Mouse (Mus musculus) kidney, adult 2 months (tissue): ENCODE results near the gene Gm10491. TPM values are rescaled to one million over a fixed set of nuclear protein-coding genes. Genes with fewer than 3 reads are reported as not detected.

Experiments
- DNase-seq: peaks from one replicate; pipeline ENCODE4 v3.0.0; 2021
- H3K27ac ChIP-seq: fragments of 200-500 bp; 2 replicates; pipeline ENCODE4 v1.5.1; 2012; ENCODE audit warnings: low read depth, low read length, control low read depth, inconsistent platforms; ENCODE audit not compliant: insufficient read depth
- H3K27me3 ChIP-seq: fragments of 200-500 bp; replicated peaks from 2 replicates; pipeline ENCODE4 v1.6.1; 2012; ENCODE audit warnings: mild to moderate bottlenecking, moderate library complexity, low read length, inconsistent platforms; ENCODE audit not compliant: control insufficient read depth, insufficient read depth
- H3K36me3 ChIP-seq: fragments of 200-500 bp; 2 replicates; pipeline ENCODE4 v1.6.1; 2012; ENCODE audit warnings: mild to moderate bottlenecking, moderate library complexity, low read length, inconsistent platforms; ENCODE audit not compliant: control insufficient read depth, insufficient read depth
- H3K4me1 ChIP-seq: fragments of 200-500 bp; 2 replicates; pipeline ENCODE4 v1.6.1; 2011; ENCODE audit warnings: low read length; ENCODE audit not compliant: control insufficient read depth, insufficient read depth
- H3K4me3 ChIP-seq: fragments of 200-500 bp; 2 replicates; pipeline ENCODE4 v1.5.1; 2011; ENCODE audit warnings: mild to moderate bottlenecking, low read depth, low read length, control low read depth; ENCODE audit not compliant: insufficient read depth
- CTCF ChIP-seq: fragments of 200-500 bp; conservative IDR thresholded peaks from 2 replicates; pipeline ENCODE4 v1.5.1; 2011; ENCODE audit warnings: low read depth, mild to moderate bottlenecking, control low read depth, low read length, moderate library complexity, mixed read lengths; ENCODE audit not compliant: insufficient read depth, insufficient read length
- POLR2A ChIP-seq: fragments of 200-500 bp; IDR thresholded peaks from one replicate; pipeline ENCODE4 v1.6.1; 2011; ENCODE audit warnings: low read depth, low read length, control low read depth
- WGBS: fragments of 180-500 bp; shearing (Covaris S2); methylation state at CpG from one replicate; pipeline ENCODE4 v1.1.7; 2018; 5-methylcytosine and 5-hydroxymethylcytosine counted together
- polyA plus RNA-seq: library from polyadenylated mRNA; depleted of rRNA; stranded (reverse); fragments of >200 nt; gene quantifications from 2 replicates; pipeline ENCODE4 v1.2.3, GENCODE M21; 2012

The Gm10491 gene
- polyA plus RNA-seq, 1 experiment: not detected

DNA sequence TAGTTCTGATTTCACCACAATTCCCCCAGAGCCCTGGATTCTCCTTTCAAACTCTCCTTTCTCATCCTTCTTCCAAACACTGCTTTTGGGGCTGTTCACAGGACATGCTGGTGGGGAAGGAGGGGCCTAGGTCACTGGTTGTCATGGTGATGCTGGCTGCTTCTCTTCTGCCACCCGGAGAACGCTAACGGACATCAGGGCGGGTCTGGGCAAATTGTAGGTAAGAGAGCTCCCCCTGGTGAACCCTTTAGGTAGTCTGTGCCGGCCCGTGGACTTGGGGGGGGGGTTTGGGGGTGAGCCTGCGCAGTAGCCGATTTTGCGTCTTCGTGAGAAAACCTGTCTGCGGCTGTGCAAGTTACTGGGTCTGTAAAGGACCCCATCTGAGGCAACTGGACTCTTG is 27.8 kb downstream of the Gm10491 start:
- H3K27ac ChIP-seq: no peak overlapping the region
- H3K27me3 ChIP-seq: no peaks in the 10 kb centered on the region
- DNase-seq: peak; percentile 77
- WGBS: 3% methylated on average over 11 of the region's 11 CpGs
- TF ChIP-seq CTCF (peak; percentile 51), POLR2A (no peak)
- no peaks in the 10 kb centered on the region for H3K36me3 ChIP-seq
- no peak overlapping the region for H3K4me3 ChIP-seq
- H3K4me1 ChIP-seq: no peaks in the 10 kb centered on the region

DNA sequence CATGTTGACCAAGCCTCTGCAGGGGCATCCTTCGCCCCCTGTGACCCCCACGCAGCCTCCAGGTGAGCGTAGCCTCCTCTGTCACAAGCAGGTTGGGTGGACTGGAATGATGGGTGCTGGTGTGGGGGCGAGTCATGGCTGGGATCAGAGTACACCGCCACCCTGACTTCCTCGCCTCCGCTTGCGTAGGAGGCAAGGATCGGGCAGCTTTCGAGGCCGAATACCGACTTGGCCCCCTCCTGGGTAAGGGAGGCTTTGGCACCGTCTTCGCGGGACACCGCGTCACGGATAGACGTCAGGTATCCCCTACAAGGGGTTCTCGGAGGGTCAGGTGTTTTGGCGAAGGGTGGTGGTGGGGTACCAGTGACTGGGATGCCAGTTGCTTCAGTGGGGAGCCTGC is 29.1 kb downstream of the Gm10491 start:
- Histone ChIP-seq H3K4me3 (peak overlapping the region; percentile 73), H3K27ac (no peak overlapping the region), H3K36me3 (no peaks in the 10 kb centered on the region), H3K4me1 (no peaks in the 10 kb centered on the region), H3K27me3 (no peaks in the 10 kb centered on the region)
- no peak for DNase-seq
- WGBS: under 1% methylated on average over 21 of the region's 21 CpGs
- TF ChIP-seq CTCF (no peak), POLR2A (no peak)

DNA sequence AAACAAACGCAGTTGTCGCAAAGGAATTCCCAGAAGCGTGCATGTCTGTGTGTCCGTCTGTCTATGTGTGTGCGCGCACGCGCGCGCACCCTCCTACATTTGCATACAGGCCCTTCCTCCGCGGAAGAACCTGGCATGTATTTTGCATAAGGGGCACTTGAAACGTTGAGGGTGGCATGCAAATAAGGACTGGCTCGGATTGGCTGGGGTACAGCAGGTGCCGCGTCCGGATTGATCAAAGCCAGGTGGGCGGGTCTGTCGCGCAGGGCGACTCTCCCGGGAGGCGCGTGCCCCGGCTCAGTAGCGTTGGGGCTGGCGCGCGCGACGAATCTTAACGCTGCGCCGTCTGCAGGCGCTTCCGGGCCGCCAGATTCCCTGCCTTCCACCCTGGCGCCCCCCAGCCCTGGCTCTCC is 29.6 kb downstream of the Gm10491 start, which contains the start of gene Pim2:
Gene Pim2 (plus strand): TSS at position 256 of the 413 bp plus-strand sequence.
- TF ChIP-seq POLR2A (no peak), CTCF (no peak)
- Histone ChIP-seq H3K4me1 (no peaks in the 10 kb centered on the region), H3K27ac (peak within 1 kb of the TSS; percentile 16; the same call in 1 of the 2 replicates), H3K36me3 (no peaks in the 10 kb centered on the region), H3K27me3 (no peaks in the 10 kb centered on the region), H3K4me3 (peak within 1 kb of the TSS; percentile 73)
- WGBS: 4% methylated on average over 28 of the region's 38 CpGs
- peak; percentile 93 for DNase-seq

DNA sequence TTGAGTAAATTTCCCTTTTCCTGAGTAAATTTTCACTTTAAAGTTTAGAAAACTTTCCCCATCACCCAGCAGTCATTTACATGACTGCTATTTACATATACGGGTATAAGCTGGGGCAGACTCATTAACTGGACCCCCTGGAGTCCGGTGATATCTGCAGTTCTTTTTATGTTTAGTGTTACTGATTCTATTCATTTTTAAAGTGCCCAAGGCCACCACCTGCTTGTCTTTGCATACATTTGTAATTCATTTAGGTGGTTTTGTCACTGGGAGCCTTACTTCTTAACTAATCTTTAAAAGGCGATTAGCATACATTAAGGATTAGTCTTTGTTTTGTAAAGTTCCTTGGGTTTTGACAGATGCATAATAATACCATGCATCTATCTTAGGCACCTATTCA is 37.8 kb downstream of the Gm10491 start:
- no peak for DNase-seq
- Histone ChIP-seq H3K4me1 (no peaks in the 10 kb centered on the region), H3K4me3 (no peak overlapping the region), H3K27me3 (no peaks in the 10 kb centered on the region), H3K36me3 (no peaks in the 10 kb centered on the region; the same call in 1 of the 2 replicates), H3K27ac (no peak overlapping the region)
- WGBS: 56% methylated on average over 3 of the region's 3 CpGs
- no peak for TF ChIP-seq POLR2A
- no peak for TF ChIP-seq CTCF

DNA sequence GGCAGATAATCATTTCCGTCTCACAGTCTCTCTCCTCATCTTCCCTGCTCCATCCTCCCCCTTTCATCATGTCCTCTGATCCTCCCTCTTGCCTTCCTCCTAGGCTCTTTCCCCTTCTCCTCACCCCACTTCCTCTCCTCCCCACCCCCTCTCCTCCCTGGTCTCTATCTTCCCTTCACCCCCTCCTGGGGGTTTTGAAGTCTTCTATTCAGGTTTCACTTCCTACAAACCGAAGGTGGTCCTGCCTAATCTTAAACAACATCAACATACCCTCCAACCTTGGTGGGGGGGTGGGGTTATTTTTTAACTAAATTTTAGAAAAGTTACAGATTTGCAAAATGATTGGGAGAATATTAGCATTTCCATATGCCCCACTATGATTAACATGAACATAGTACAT is 39.1 kb downstream of the Gm10491 start:
- H3K4me3 ChIP-seq: no peak overlapping the region
- no peaks in the 10 kb centered on the region for H3K27me3 ChIP-seq
- H3K36me3 ChIP-seq: no peaks in the 10 kb centered on the region; the same call in 1 of the 2 replicates
- 57% methylated on average over 2 of the region's 2 CpGs for WGBS
- TF ChIP-seq POLR2A: no peak
- no peak for TF ChIP-seq CTCF
- no peak overlapping the region for H3K27ac ChIP-seq
- no peaks in the 10 kb centered on the region for H3K4me1 ChIP-seq
- no peak for DNase-seq

DNA sequence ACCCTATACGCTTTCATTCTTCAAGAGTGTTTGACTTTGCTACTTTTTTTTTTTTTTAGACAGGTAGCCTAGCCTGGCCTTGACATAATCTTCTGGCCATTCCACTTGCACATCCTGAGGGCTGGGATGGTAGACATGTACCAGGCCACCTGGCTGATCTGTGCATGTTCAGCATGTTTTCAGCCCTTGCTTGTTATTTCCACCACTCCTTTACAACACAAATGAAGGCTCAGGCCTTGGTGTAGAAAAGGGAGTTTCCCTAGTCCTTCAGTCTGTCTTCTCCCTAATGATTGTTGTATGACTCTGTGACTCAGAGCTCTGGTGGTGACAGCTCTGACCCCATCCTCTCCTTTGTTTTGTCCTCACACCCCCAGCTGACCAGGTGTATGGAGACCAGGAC is 40.5 kb downstream of the Gm10491 start:
- Histone ChIP-seq H3K4me1 (no peaks in the 10 kb centered on the region), H3K27me3 (no peaks in the 10 kb centered on the region), H3K36me3 (no peaks in the 10 kb centered on the region; the same call in 1 of the 2 replicates), H3K4me3 (no peak overlapping the region), H3K27ac (no peak overlapping the region)
- WGBS: 89% methylated on average over 1 of the region's 1 CpGs
- TF ChIP-seq POLR2A (no peak), CTCF (no peak)
- DNase-seq: no peak

DNA sequence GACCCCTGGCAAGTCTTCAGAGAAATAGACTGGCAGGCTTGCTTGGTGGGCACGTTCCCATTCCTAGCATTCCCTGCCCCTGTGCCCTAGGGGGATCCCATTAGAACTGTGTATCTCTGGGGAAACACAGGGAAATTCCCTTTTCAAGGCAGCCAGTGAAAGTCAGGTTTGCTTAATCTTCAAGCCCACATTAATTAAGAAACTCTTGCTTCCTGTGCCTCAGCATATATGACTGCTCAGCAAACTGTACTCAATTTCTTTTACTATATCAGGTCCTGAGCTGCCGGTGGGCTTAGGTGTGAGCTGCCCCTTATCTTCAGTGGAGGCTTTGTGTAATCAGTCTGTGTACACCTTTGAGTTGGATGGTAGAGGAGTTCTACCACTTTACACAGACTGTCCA is 41.8 kb downstream of the Gm10491 start:
- TF ChIP-seq CTCF (no peak), POLR2A (no peak)
- no peaks in the 10 kb centered on the region for H3K4me1 ChIP-seq
- H3K27ac ChIP-seq: no peak overlapping the region
- no peaks in the 10 kb centered on the region for H3K27me3 ChIP-seq
- H3K36me3 ChIP-seq: no peaks in the 10 kb centered on the region
- H3K4me3 ChIP-seq: no peak overlapping the region
- no peak for DNase-seq
- WGBS: 68% methylated on average over 2 of the region's 2 CpGs
